Mouse (Mus musculus): ENCODE results near the gene Slc36a3. TPM values are rescaled to one million over a fixed set of nuclear protein-coding genes. Genes with fewer than 3 reads are reported as not detected.

Slc36a3 gene
- polyA plus RNA-seq, 2 experiments = not detected

DNA sequence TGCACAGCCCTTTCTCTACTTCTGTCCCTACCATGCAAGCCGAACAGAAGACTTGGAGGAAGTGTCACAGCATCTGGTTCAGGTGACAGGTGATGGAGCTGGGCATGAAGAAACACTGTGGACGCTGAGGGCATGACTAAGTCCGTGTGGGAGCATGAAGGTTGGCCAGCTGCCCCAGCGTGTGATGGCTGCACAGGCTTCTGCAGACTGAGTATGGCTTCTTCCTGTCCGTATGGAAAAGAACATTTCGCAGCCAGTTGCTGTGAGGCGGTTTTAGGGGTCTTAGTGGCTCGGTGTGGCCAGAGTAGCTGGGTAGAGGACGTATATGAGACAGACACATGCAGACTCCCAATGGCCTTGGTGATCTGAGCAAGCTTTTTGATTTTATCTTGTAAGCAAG, 70.3 kb downstream of the Slc36a3 start:
- Histone ChIP-seq H3K36me3 (replicated peaks; ENCODE audit: control insufficient read depth, insufficient read depth, low read depth) (no peaks in the 10 kb centered on the region), H3K9ac (replicated peaks) (no peak overlapping the region), H3K4me2 (ENCODE audit: low read depth) (no peak overlapping the region), H3K27me3 (ENCODE audit: control insufficient read depth, insufficient read depth, low read length) (no peaks in the 10 kb centered on the region), H3K4me3 (ENCODE audit: insufficient read depth in 1 of 2, low read depth in 2 of 2, low read length in 2 of 2) (no peak overlapping the region), H3K27ac (no peak overlapping the region), H3K9me3 (ENCODE audit: control insufficient read depth, low read length) (no peaks in the 10 kb centered on the region), H3K4me1 (replicated peaks; ENCODE audit: control insufficient read depth in 2 of 2, insufficient read depth in 2 of 2, low read length in 1 of 2) (peaks cover 0 to 12% of the 10 kb centered on the region in 2 experiments; a peak in 2 of 4 replicates)
- TF ChIP-seq CTCF (IDR thresholded peaks at IDR 0.05; ENCODE audit: low read depth) (no peak), EP300 (IDR thresholded peaks at IDR 0.05; ENCODE audit: low read depth) (no peak)
- ATAC-seq (ENCODE audit: insufficient read depth) (no peak), DNase-seq (ENCODE audit: low read depth in 3 of 3, low spot score in 3 of 3) (no peak)
- 68% methylated on average over 9 of the region's 9 CpGs for WGBS (ENCODE audit: insufficient replicate concordance)

DNA sequence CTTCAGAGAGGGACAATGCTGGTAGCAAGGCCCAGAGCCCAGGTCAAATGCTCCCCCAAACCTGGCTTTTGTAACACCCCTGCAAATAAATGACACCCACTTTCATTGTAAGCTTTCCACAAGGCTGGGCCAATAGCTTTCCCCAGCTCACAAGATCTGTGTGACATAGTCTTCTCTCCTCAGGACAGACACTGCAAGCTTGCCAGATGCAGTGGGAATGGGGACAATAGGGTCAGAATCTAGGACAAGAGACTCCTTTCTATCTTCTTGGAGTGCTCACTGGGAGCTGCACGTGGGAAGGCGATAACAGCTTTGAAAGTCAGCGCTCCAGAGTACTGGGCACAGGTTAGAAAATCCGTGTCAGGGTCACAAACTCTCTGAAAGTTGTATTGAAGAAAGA, 72.3 kb downstream of the Slc36a3 start:
- Histone ChIP-seq H3K9ac (replicated peaks) (no peak overlapping the region), H3K4me3 (ENCODE audit: insufficient read depth in 1 of 2, low read depth in 2 of 2, low read length in 2 of 2) (no peak overlapping the region), H3K4me2 (ENCODE audit: low read depth) (no peak overlapping the region), H3K27me3 (ENCODE audit: control insufficient read depth, insufficient read depth, low read length) (no peaks in the 10 kb centered on the region), H3K4me1 (replicated peaks; ENCODE audit: control insufficient read depth in 2 of 2, insufficient read depth in 2 of 2, low read length in 1 of 2) (peaks cover 0 to 12% of the 10 kb centered on the region in 2 experiments; a peak in 2 of 4 replicates), H3K36me3 (replicated peaks; ENCODE audit: control insufficient read depth, insufficient read depth, low read depth) (no peaks in the 10 kb centered on the region), H3K9me3 (ENCODE audit: control insufficient read depth, low read length) (no peaks in the 10 kb centered on the region), H3K27ac (no peak overlapping the region)
- no peak for TF ChIP-seq EP300 (IDR thresholded peaks at IDR 0.05; ENCODE audit: low read depth)
- 77% methylated on average over 4 of the region's 4 CpGs for WGBS (ENCODE audit: insufficient replicate concordance)
- no peak for DNase-seq (ENCODE audit: low read depth in 3 of 3, low spot score in 3 of 3)
- no peak for ATAC-seq (ENCODE audit: insufficient read depth)

DNA sequence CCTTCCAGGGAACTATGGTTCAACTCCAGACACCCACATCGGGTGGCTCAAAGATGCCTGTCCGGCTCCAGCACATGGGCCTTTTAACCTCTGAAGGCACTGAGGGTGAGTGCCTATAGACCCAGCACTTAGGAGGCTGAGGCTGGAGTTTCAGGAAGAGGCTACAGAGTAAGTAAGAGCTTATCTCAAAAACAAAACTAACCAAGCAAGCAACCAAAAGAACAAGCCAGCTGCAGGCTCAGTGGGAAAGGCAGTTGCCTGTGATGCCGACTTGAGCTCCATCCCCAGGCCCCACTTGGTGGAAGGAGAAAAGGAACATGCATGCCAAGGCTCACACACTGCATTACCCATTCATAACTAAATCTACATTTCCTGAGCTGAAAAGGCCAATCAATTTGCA, 73.0 kb downstream of the Slc36a3 start:
- DNase-seq (ENCODE audit: low read depth in 3 of 3, low spot score in 3 of 3) = no peak
- H3K4me1 ChIP-seq (replicated peaks; ENCODE audit: control insufficient read depth in 2 of 2, insufficient read depth in 2 of 2, low read length in 1 of 2) = peaks cover 0 to 12% of the 10 kb centered on the region in 2 experiments; a peak in 2 of 4 replicates
- no peak for ATAC-seq (ENCODE audit: insufficient read depth)
- no peaks in the 10 kb centered on the region for H3K9me3 ChIP-seq (ENCODE audit: control insufficient read depth, low read length)
- H3K4me3 ChIP-seq (ENCODE audit: insufficient read depth in 1 of 2, low read depth in 2 of 2, low read length in 2 of 2) = no peak overlapping the region
- H3K27me3 ChIP-seq (ENCODE audit: control insufficient read depth, insufficient read depth, low read length) = no peaks in the 10 kb centered on the region
- no peak overlapping the region for H3K27ac ChIP-seq
- peak overlapping the region; percentile 75 for H3K4me2 ChIP-seq (ENCODE audit: low read depth)
- 26% methylated on average over 3 of the region's 3 CpGs for WGBS (ENCODE audit: insufficient replicate concordance)
- H3K9ac ChIP-seq (replicated peaks) = no peak overlapping the region
- TF ChIP-seq EP300 (IDR thresholded peaks at IDR 0.05; ENCODE audit: low read depth) = no peak
- no peak for TF ChIP-seq CTCF (IDR thresholded peaks at IDR 0.05; ENCODE audit: low read depth)
- H3K36me3 ChIP-seq (replicated peaks; ENCODE audit: control insufficient read depth, insufficient read depth, low read depth) = no peaks in the 10 kb centered on the region

DNA sequence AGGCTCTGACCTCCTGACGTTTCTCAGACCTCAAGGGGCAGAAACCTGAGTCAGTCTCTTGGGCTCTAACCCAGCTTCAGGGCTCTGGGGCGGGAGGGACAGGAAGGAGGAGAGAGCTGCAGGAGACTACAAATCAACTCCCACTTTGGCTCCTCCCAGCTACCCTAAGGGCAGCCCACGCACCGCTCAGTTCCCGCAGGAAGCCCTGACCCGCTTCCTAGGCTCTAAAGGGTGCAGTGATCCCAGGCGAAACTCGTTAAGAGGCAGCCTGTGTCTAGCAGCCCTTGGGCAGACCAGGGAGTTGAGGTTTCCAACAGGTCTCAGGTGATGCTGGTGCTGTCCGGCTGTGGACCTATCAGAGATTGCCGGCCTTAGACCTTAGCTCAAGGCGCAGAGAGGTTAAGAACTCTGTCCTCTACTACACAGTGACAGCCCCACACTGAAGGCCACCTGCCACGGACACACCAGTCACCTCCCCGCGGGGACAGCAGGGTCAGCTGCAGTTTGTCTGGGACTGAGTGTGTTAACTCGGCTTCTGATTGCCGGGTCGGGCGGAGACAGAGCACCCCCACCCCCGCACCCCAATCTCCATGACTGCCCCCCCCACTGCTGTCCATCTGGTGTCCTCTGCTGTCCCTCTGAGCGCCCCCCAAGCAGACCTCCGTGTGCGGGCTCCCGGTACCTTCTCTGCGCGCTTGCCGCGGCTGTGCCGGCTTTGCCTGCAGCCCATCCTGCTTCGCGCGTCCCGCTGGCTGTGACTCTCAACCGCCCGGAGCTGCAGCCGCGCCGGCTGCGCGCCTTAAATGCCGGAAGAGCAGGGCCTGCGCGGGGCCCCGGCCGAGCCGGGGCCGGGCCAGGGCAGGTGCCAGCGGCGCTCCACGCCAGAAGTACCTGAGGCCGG, 73.9 kb downstream of the Slc36a3 start, which contains the start of gene Ccdc69:
TSS of gene Ccdc69 (minus strand) at position 801 of the 901 bp plus-strand sequence.
- ATAC-seq (ENCODE audit: insufficient read depth) (peak; percentile 64), DNase-seq (ENCODE audit: low read depth in 3 of 3, low spot score in 3 of 3) (peak in 2 of 3 experiments; percentile 17 to 28)
- TF ChIP-seq EP300 (IDR thresholded peaks at IDR 0.05; ENCODE audit: low read depth) (no peak), CTCF (IDR thresholded peaks at IDR 0.05; ENCODE audit: low read depth) (no peak)
- Histone ChIP-seq H3K4me3 (ENCODE audit: insufficient read depth in 1 of 2, low read depth in 2 of 2, low read length in 2 of 2) (peak within 1 kb of the TSS; percentile 52 to 71), H3K36me3 (replicated peaks; ENCODE audit: control insufficient read depth, insufficient read depth, low read depth) (no peaks in the 10 kb centered on the region), H3K27ac (no peak within 1 kb of the TSS), H3K27me3 (ENCODE audit: control insufficient read depth, insufficient read depth, low read length) (no peaks in the 10 kb centered on the region), H3K9me3 (ENCODE audit: control insufficient read depth, low read length) (no peaks in the 10 kb centered on the region), H3K4me1 (replicated peaks; ENCODE audit: control insufficient read depth in 2 of 2, insufficient read depth in 2 of 2, low read length in 1 of 2) (peaks cover 0 to 12% of the 10 kb centered on the region in 2 experiments; a peak in 2 of 4 replicates), H3K4me2 (ENCODE audit: low read depth) (peak within 1 kb of the TSS; percentile 75), H3K9ac (replicated peaks) (peak within 1 kb of the TSS; percentile 32; the same call in 1 of the 2 replicates)
- under 1% methylated on average over 50 of the region's 50 CpGs for WGBS (ENCODE audit: insufficient replicate concordance)

DNA sequence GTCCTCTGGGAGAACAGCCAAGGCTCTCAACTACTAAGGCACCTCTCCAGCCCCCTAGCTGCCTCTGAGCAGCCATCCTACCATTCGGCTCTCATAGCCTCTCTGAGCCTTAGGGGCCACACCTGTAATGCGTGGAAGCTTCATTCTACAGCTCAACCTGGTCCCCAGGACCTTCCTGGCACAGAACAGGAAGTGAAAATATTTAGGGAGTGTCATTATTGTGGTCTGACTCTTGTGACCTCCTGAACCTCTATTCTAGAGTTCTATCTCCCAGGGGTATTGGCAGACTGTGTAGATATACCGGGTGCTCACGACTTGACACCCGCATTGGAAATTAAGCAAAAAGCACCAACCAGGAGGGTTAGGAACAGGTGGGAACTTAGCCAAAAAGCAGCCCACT, 75.3 kb downstream of the Slc36a3 start:
- H3K27me3 ChIP-seq (ENCODE audit: control insufficient read depth, insufficient read depth, low read length) = no peaks in the 10 kb centered on the region
- no peak overlapping the region for H3K9ac ChIP-seq (replicated peaks)
- WGBS (ENCODE audit: insufficient replicate concordance) = 73% methylated on average over 5 of the region's 5 CpGs
- no peaks in the 10 kb centered on the region for H3K36me3 ChIP-seq (replicated peaks; ENCODE audit: control insufficient read depth, insufficient read depth, low read depth)
- peaks cover 0 to 12% of the 10 kb centered on the region in 2 experiments; a peak in 2 of 4 replicates for H3K4me1 ChIP-seq (replicated peaks; ENCODE audit: control insufficient read depth in 2 of 2, insufficient read depth in 2 of 2, low read length in 1 of 2)
- TF ChIP-seq CTCF (IDR thresholded peaks at IDR 0.05; ENCODE audit: low read depth) = no peak
- TF ChIP-seq EP300 (IDR thresholded peaks at IDR 0.05; ENCODE audit: low read depth) = no peak
- no peak overlapping the region for H3K4me3 ChIP-seq (ENCODE audit: insufficient read depth in 1 of 2, low read depth in 2 of 2, low read length in 2 of 2)
- ATAC-seq (ENCODE audit: insufficient read depth) (no peak), DNase-seq (ENCODE audit: low read depth in 3 of 3, low spot score in 3 of 3) (no peak)
- no peaks in the 10 kb centered on the region for H3K9me3 ChIP-seq (ENCODE audit: control insufficient read depth, low read length)
- no peak overlapping the region for H3K4me2 ChIP-seq (ENCODE audit: low read depth)
- H3K27ac ChIP-seq = no peak overlapping the region
